Mouse (Mus musculus) brain, embryonic 14.5 days (tissue): Measurements from ENCODE around the gene Gm43064. TPM values are rescaled to one million over a fixed set of nuclear protein-coding genes. Genes with fewer than 3 reads are reported as not detected.
"Not testable (repeated sequence)": the region's sequence is repeated elsewhere in the genome, so short reads cannot be mapped to it uniquely, and the experiment has no call there.

ENCODE experiments used
- DNase-seq: peaks from one replicate; pipeline ENCODE4 v3.0.0-alpha.2; 2011; ENCODE audit warnings: low read depth
- CTCF ChIP-seq: fragments of 200-500 bp; IDR thresholded peaks from 2 replicates; pipeline ENCODE4 v1.5.1; 2012; ENCODE audit warnings: inconsistent platforms, mild to moderate bottlenecking, moderate library complexity, borderline replicate concordance; ENCODE audit not compliant: insufficient read depth, insufficient read length; ENCODE audit errors: extremely low read depth
- POLR2A ChIP-seq: fragments of 200-500 bp; IDR thresholded peaks from 2 replicates; pipeline ENCODE4 v1.6.1; 2012; ENCODE audit warnings: mild to moderate bottlenecking, inconsistent platforms, borderline replicate concordance; ENCODE audit not compliant: poor library complexity, insufficient read depth, insufficient read length, severe bottlenecking; ENCODE audit errors: extremely low read depth
- polyA plus RNA-seq: library from polyadenylated mRNA; depleted of rRNA; stranded (reverse); fragments of >200 nt; gene quantifications from 2 replicates; pipeline ENCODE4 v1.2.3, GENCODE M21; 2012

Gene Gm43064
- polyA plus RNA-seq, 1 experiment, result 0.53 TPM

GRCm38 (mm10) chr3:103836453-103836852, 27.1 kb downstream of the Gm43064 start:
- no peak for TF ChIP-seq CTCF
- no peak for TF ChIP-seq POLR2A
- DNase-seq, result no peak

GRCm38 (mm10) chr3:103839711-103840110, 30.3 kb downstream of the Gm43064 start:
- no peak for DNase-seq
- TF ChIP-seq CTCF, result no peak
- TF ChIP-seq POLR2A, result no peak

GRCm38 (mm10) chr3:103840195-103840594, 30.8 kb downstream of the Gm43064 start:
- DNase-seq, result not testable (repeated sequence)

GRCm38 (mm10) chr3:103840946-103841345, 31.6 kb downstream of the Gm43064 start:
- DNase-seq, result not testable (repeated sequence)

- TF ChIP-seq CTCF, result no peak
- TF ChIP-seq POLR2A, result no peak
- DNase-seq, result no peak
These were observed 41.4 kb downstream of the Gm43064 start for GRCm38 (mm10) chr3:103850644-103851363.

- TF ChIP-seq CTCF (no peak), POLR2A (no peak)
- DNase-seq, result no peak
These were observed 42.1 kb downstream of the Gm43064 start for GRCm38 (mm10) chr3:103851481-103851880.

GRCm38 (mm10) chr3:103851882-103852281, 42.5 kb downstream of the Gm43064 start:
- no peak for DNase-seq
- no peak for TF ChIP-seq CTCF
- TF ChIP-seq POLR2A, result no peak

GRCm38 (mm10) chr3:103852565-103853299, 43.4 kb downstream of the Gm43064 start:
- TF ChIP-seq POLR2A, result no peak
- peak; percentile 24; the same call in 1 of the 2 replicates for TF ChIP-seq CTCF
- peak; percentile 47 for DNase-seq

- TF ChIP-seq CTCF (no peak), POLR2A (no peak)
- DNase-seq, result peak; percentile 13
These were observed 44.4 kb downstream of the Gm43064 start for GRCm38 (mm10) chr3:103853804-103854203.

GRCm38 (mm10) chr3:103857036-103857805, 47.8 kb downstream of the Gm43064 start:
- peak; percentile 8 for DNase-seq
- TF ChIP-seq CTCF (no peak), POLR2A (no peak)

- TF ChIP-seq CTCF (no peak), POLR2A (no peak)
- DNase-seq, result no peak
These were observed 48.7 kb downstream of the Gm43064 start for GRCm38 (mm10) chr3:103857977-103858563.

- DNase-seq, result no peak
- TF ChIP-seq POLR2A (no peak), CTCF (no peak)
These were observed 49.8 kb downstream of the Gm43064 start, which contains the start of gene Ptpn22 for GRCm38 (mm10) chr3:103858881-103859801. TSS of gene Ptpn22 (plus strand) at chr3:103859795.

GRCm38 (mm10) chr3:103859851-103860391, 50.5 kb downstream of the Gm43064 start:
- DNase-seq, result peak; percentile 53
- TF ChIP-seq POLR2A (no peak), CTCF (no peak)
